ENCODE assay signal across 8 mouse cellular contexts in genomic region chr17:34855825-34856224, GRCm38 (mm10). TPM values are rescaled to one million over a fixed set of nuclear protein-coding genes. Genes with fewer than 3 reads are reported as not detected.
A peak's percentile ranks its signal among the peaks of the same experiment; 100 is the strongest.
DNase-seq lines count a peak whose midpoint lies in the region; ATAC-seq lines count a peak whose summit lies in the region.

No protein-coding gene starts in this region.

- peak; percentile 68 to 78 for DNase-seq in cerebellum, postnatal 14 days
- DNase-seq in ovary, postnatal 36 days (ENCODE audit: low spot score): peak; percentile 41
- DNase-seq in ovary, adult 18-20 months (ENCODE audit: low spot score): no peak
- peak; percentile 12 for DNase-seq in hindlimb bud, embryonic 11.5 days (ENCODE audit: extremely low spot score, low read depth, low spot score)
- DNase-seq in lung, postnatal 25 days (ENCODE audit: low spot score): peak; percentile 50
- peak; percentile 53 for DNase-seq in thymus, postnatal 14 days

- ATAC-seq in cerebellum, adult (ENCODE audit: insufficient number of reproducible peaks, low FRiP score, low TSS enrichment): no peak
- peak; percentile 47; the same call in 1 of the 2 replicates for ATAC-seq in common myeloid progenitor, adult 5-6 weeks (replicated peaks; ENCODE audit: low read depth, poor library complexity, severe bottlenecking)

RNA-seq across cellular contexts. Expression of gene Nelfe, which starts 5.6 kb away (rescaled TPM):
- 39.6 and 41.9 TPM in 2 replicates for total RNA-seq in common myeloid progenitor, adult 5-6 weeks (2017)

RNA-seq across cellular contexts. Expression of gene Skiv2l, which starts 5.8 kb away (rescaled TPM):
- 28.9 and 33.8 TPM in 2 replicates for total RNA-seq in common myeloid progenitor, adult 5-6 weeks (2017)

RNA-seq across cellular contexts. Expression of gene Cfb, which starts 6.5 kb away (rescaled TPM):
- total RNA-seq in common myeloid progenitor, adult 5-6 weeks (2017): not detected in 2 replicates

RNA-seq across cellular contexts. Expression of gene Dxo, which starts 19.0 kb away (rescaled TPM):
- total RNA-seq in common myeloid progenitor, adult 5-6 weeks (2017): 21.2 and 27.9 TPM in 2 replicates

RNA-seq across cellular contexts. Expression of gene Stk19, which starts 19.1 kb away (rescaled TPM):
- 10.0 and 32.9 TPM in 2 replicates for total RNA-seq in common myeloid progenitor, adult 5-6 weeks (2017)
